Mouse (Mus musculus): ENCODE measurements around the gene Uckl1. TPM values are rescaled to one million over a fixed set of nuclear protein-coding genes. Genes with fewer than 3 reads are reported as not detected.
A peak's percentile ranks its signal among the peaks of the same experiment; 100 is the strongest.

Gene Uckl1
- polyA plus RNA-seq (2014; fragmentation: Nextera tagmentation; extraction: Ambion mirVana), result 51.0 and 51.5 TPM in 2 replicates

DNA sequence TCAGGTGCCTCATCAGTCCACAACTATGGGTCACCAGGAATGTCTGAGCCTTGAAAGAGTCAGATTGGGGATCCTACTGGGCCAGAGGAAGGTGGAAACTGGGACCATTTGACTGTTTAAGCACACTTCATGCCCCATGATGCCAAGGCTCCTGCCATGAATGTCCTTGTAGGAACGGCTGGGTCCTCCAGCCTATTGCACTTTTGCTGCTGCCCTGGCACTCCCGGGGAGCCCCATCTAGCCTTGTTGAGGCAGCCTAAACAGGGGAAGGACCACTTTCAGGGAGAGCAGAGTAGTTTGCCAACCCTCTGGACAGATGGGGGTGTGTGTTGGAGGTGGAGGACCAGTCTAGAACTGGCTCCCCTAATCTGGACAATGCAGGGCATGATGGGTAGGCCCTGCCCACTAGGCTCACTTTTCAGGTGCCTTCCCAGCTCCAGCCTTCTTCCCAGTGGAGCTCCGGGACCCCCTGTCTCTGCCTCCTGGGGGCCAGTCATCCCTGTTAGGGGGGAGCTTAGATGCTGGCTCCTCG is at the start of gene Uckl1:
Gene Uckl1 (minus strand): TSS at position 482 of the 532 bp plus-strand sequence.
- 99% methylated on average over 4 of the region's 4 CpGs for WGBS
- H3K9ac ChIP-seq (ENCODE audit: low read length), result no peak within 1 kb of the TSS
- no peak within 1 kb of the TSS for H3K27ac ChIP-seq (ENCODE audit: low read depth, low read length)
- ATAC-seq (replicated peaks; ENCODE audit: low FRiP score) (no peak), DNase-seq (ENCODE audit: low spot score) (peak; percentile 49)
- H3K4me3 ChIP-seq (ENCODE audit: low read depth, low read length), result no peak within 1 kb of the TSS
- H3K36me3 ChIP-seq (ENCODE audit: control insufficient read depth, insufficient read depth, low read length), result peaks cover 12% of the 10 kb centered on the region; the same call in 1 of the 2 replicates
- no peak within 1 kb of the TSS for H3K4me2 ChIP-seq (ENCODE audit: low read depth, low read length, severe bottlenecking)
- peaks cover 4% of the 10 kb centered on the region; the same call in 1 of the 2 replicates for H3K4me1 ChIP-seq (replicated peaks; ENCODE audit: control insufficient read depth, insufficient read depth, low read length)
- H3K27me3 ChIP-seq (ENCODE audit: control insufficient read depth, insufficient read depth, low read length), result no peaks in the 10 kb centered on the region
- H3K9me3 ChIP-seq (ENCODE audit: control insufficient read depth, low read length), result no peaks in the 10 kb centered on the region

DNA sequence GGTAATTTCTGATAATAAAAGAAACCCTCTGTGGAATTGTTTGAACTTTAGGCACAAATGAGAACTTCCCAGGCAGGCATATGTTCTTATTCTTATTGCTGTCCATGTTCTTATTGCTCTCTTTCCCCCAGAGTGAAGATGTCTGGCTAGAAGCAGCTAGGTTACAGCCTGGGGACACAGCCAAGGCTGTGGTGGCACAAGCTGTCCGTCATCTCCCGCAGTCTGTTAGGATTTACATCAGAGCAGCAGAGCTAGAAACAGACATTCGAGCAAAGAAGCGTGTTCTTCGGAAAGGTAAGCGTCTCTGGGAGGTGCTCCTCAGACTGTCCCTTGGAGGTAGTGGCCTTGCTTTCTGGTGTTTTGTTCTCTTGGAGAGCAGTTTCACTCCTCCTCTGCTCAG is 47.9 kb upstream of the Uckl1 start:
- DNase-seq (ENCODE audit: low spot score), result no peak
- 94% methylated on average over 6 of the region's 6 CpGs for WGBS
- H3K4me3 ChIP-seq (ENCODE audit: low read depth, low read length), result no peak overlapping the region

DNA sequence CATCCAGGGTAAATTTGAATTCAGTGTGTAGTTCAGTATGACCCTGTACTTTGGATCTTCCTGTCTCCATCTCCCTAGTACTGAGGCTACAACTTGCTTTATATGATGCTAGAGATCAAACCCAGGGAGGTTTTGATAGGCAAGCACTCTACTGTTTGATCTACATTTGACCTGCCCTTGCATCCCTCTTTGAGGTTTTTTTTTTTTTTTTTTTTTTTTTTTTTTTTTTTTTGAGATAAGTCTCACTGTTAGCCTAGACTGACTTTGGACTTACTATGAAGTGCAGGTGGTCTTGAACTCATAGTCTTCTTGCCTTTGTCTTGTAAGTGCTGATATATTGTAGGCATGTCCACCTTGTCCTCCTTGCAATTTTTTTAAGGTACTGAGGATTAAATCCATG is 43.8 kb upstream of the Uckl1 start:
- peaks cover 3% of the 10 kb centered on the region; the same call in 1 of the 2 replicates for H3K36me3 ChIP-seq (ENCODE audit: control insufficient read depth, insufficient read depth, low read length)

More for the DNA sequence above, 47.9 kb upstream of the Uckl1 start:
- no peak for ATAC-seq (replicated peaks; ENCODE audit: low FRiP score)
- no peak overlapping the region for H3K9ac ChIP-seq (ENCODE audit: low read length)
- no peaks in the 10 kb centered on the region for H3K4me1 ChIP-seq (replicated peaks; ENCODE audit: control insufficient read depth, insufficient read depth, low read length)
- H3K27me3 ChIP-seq (ENCODE audit: control insufficient read depth, insufficient read depth, low read length), result no peaks in the 10 kb centered on the region
- peaks cover 8% of the 10 kb centered on the region; the same call in 1 of the 2 replicates for H3K36me3 ChIP-seq (ENCODE audit: control insufficient read depth, insufficient read depth, low read length)
- H3K4me2 ChIP-seq (ENCODE audit: low read depth, low read length, severe bottlenecking), result no peak overlapping the region
- H3K27ac ChIP-seq (ENCODE audit: low read depth, low read length), result no peak overlapping the region
- H3K9me3 ChIP-seq (ENCODE audit: control insufficient read depth, low read length), result no peaks in the 10 kb centered on the region

DNA sequence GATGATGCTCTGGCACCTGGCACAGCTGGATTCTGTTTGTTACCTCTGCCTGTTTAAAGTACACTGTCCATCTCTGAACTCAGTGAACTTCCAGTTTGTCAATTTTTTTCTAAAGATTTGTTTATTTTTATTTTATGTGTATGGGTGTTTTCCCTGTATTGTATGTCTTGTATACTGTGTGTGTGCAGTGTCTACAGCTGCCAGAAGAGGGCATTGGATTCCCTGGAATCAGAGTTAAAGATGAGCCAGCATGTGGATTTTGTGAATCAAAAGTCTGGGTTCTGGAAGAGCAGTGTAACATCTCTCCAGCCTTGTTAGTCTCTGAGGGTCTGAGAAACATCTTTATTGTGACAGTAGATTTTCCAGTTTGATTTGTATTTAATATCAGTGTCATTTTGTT is 38.7 kb upstream of the Uckl1 start:
- ATAC-seq (replicated peaks; ENCODE audit: low FRiP score) (no peak), DNase-seq (ENCODE audit: low spot score) (no peak)
- Histone ChIP-seq H3K4me3 (ENCODE audit: low read depth, low read length) (no peak overlapping the region), H3K4me2 (ENCODE audit: low read depth, low read length, severe bottlenecking) (no peak overlapping the region), H3K36me3 (ENCODE audit: control insufficient read depth, insufficient read depth, low read length) (peaks cover 7% of the 10 kb centered on the region; the same call in 1 of the 2 replicates), H3K9ac (ENCODE audit: low read length) (no peak overlapping the region), H3K27me3 (ENCODE audit: control insufficient read depth, insufficient read depth, low read length) (no peaks in the 10 kb centered on the region), H3K27ac (ENCODE audit: low read depth, low read length) (no peak overlapping the region), H3K9me3 (ENCODE audit: control insufficient read depth, low read length) (no peaks in the 10 kb centered on the region), H3K4me1 (replicated peaks; ENCODE audit: control insufficient read depth, insufficient read depth, low read length) (no peaks in the 10 kb centered on the region)

More for the DNA sequence above, 43.8 kb upstream of the Uckl1 start:
- no peak overlapping the region for H3K4me2 ChIP-seq (ENCODE audit: low read depth, low read length, severe bottlenecking)
- ATAC-seq (replicated peaks; ENCODE audit: low FRiP score), result no peak
- no peak overlapping the region for H3K4me3 ChIP-seq (ENCODE audit: low read depth, low read length)
- DNase-seq (ENCODE audit: low spot score), result no peak
- H3K27me3 ChIP-seq (ENCODE audit: control insufficient read depth, insufficient read depth, low read length), result no peaks in the 10 kb centered on the region
- no peaks in the 10 kb centered on the region for H3K4me1 ChIP-seq (replicated peaks; ENCODE audit: control insufficient read depth, insufficient read depth, low read length)
- no peak overlapping the region for H3K27ac ChIP-seq (ENCODE audit: low read depth, low read length)
- no peaks in the 10 kb centered on the region for H3K9me3 ChIP-seq (ENCODE audit: control insufficient read depth, low read length)
- H3K9ac ChIP-seq (ENCODE audit: low read length), result no peak overlapping the region

DNA sequence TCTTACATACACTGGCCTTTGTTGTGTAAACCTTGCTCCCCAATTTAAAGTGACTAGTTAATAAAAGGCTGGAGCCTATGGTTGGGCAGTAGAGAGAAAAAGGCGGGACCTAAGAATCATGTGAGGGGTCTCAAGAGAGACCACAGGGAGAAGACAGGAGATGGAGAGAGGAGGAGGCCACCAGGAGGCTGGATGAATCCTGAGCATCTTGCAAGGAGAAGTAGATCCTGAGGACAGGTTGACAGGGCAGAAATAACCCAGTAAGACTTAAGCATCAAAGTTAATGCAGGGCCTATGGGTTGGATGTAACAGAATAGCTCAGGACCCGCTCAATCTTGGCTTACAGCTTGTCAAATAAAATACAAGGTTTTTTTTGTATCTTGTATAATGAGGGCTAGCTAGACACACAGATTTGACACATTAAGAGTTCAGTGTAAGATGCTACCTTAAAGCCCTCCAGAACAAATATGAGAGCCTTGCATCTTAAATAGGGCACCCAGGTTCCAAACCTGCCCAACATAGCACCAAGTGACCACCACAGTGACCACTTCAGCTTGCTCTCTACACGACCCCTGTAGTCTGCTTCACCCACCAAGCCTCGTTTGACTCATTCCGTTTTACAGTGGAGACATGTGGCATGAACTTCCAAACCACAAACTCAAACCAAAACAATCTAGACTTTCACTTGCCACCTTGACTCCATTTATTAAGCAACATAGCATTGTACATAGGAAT is 34.2 kb upstream of the Uckl1 start:
- H3K36me3 ChIP-seq (ENCODE audit: control insufficient read depth, insufficient read depth, low read length), result peaks cover 7% of the 10 kb centered on the region; the same call in 1 of the 2 replicates
- ATAC-seq (replicated peaks; ENCODE audit: low FRiP score) (no peak), DNase-seq (ENCODE audit: low spot score) (no peak)
- no peak overlapping the region for H3K4me3 ChIP-seq (ENCODE audit: low read depth, low read length)
- WGBS, result 90% methylated on average over 5 of the region's 5 CpGs
- no peak overlapping the region for H3K9ac ChIP-seq (ENCODE audit: low read length)
- H3K27me3 ChIP-seq (ENCODE audit: control insufficient read depth, insufficient read depth, low read length), result no peaks in the 10 kb centered on the region
- H3K4me2 ChIP-seq (ENCODE audit: low read depth, low read length, severe bottlenecking), result no peak overlapping the region
- H3K27ac ChIP-seq (ENCODE audit: low read depth, low read length), result no peak overlapping the region
- no peaks in the 10 kb centered on the region for H3K9me3 ChIP-seq (ENCODE audit: control insufficient read depth, low read length)
- H3K4me1 ChIP-seq (replicated peaks; ENCODE audit: control insufficient read depth, insufficient read depth, low read length), result no peaks in the 10 kb centered on the region

DNA sequence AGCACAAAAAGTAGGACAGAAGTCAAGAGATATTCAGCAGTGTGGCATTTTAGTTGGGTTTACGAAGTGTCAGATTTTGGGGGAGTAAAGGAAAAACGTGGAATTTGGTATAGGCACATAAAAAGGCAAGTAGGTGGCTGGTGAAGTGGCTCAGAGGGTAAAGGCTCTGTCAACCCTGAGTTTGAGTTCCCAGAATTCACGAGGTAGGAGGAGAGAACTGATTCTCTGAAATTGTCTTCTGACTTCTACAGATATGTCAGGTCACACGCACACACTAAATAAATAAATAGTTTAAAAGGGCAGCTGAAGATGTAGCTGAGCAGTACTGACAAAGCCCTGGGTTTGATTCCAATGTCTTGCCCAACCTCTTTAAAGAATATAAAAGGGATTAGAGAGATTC is 17.7 kb upstream of the Uckl1 start:
- Histone ChIP-seq H3K27me3 (ENCODE audit: control insufficient read depth, insufficient read depth, low read length) (no peaks in the 10 kb centered on the region), H3K27ac (ENCODE audit: low read depth, low read length) (no peak overlapping the region), H3K4me3 (ENCODE audit: low read depth, low read length) (no peak overlapping the region), H3K4me1 (replicated peaks; ENCODE audit: control insufficient read depth, insufficient read depth, low read length) (peaks cover 10% of the 10 kb centered on the region; the same call in 1 of the 2 replicates), H3K9ac (ENCODE audit: low read length) (no peak overlapping the region), H3K4me2 (ENCODE audit: low read depth, low read length, severe bottlenecking) (no peak overlapping the region), H3K36me3 (ENCODE audit: control insufficient read depth, insufficient read depth, low read length) (no peaks in the 10 kb centered on the region), H3K9me3 (ENCODE audit: control insufficient read depth, low read length) (no peaks in the 10 kb centered on the region)
- no peak for DNase-seq (ENCODE audit: low spot score)
- no peak for ATAC-seq (replicated peaks; ENCODE audit: low FRiP score)
- 84% methylated on average over 4 of the region's 4 CpGs for WGBS

DNA sequence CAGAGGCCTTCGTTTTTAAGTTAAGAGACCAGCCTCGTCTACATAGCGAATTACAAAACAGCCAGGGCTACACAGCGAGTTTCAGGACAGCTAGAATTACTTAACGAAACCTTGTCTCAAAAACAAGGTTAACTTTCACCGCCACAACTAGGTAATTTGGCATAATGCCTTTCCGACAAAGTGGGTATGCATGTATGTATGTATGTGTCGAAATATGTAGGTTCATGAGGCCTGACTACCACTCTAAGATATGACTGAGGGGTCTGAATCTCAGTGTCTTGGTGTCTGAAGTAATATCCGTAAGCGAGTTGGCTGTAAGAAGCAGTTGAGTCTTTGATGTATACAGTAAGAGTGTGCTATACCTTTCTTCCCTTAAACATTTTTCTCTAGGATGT is 17.1 kb upstream of the Uckl1 start:
- ATAC-seq (replicated peaks; ENCODE audit: low FRiP score) (no peak), DNase-seq (ENCODE audit: low spot score) (no peak)
- Histone ChIP-seq H3K27me3 (ENCODE audit: control insufficient read depth, insufficient read depth, low read length) (no peaks in the 10 kb centered on the region), H3K4me2 (ENCODE audit: low read depth, low read length, severe bottlenecking) (peak overlapping the region; percentile 92), H3K36me3 (ENCODE audit: control insufficient read depth, insufficient read depth, low read length) (no peaks in the 10 kb centered on the region), H3K27ac (ENCODE audit: low read depth, low read length) (no peak overlapping the region), H3K4me3 (ENCODE audit: low read depth, low read length) (peak overlapping the region; percentile 64), H3K9me3 (ENCODE audit: control insufficient read depth, low read length) (no peaks in the 10 kb centered on the region), H3K4me1 (replicated peaks; ENCODE audit: control insufficient read depth, insufficient read depth, low read length) (peaks cover 10% of the 10 kb centered on the region; the same call in 1 of the 2 replicates), H3K9ac (ENCODE audit: low read length) (peak overlapping the region; percentile 71)
- 29% methylated on average over 10 of the region's 10 CpGs for WGBS

DNA sequence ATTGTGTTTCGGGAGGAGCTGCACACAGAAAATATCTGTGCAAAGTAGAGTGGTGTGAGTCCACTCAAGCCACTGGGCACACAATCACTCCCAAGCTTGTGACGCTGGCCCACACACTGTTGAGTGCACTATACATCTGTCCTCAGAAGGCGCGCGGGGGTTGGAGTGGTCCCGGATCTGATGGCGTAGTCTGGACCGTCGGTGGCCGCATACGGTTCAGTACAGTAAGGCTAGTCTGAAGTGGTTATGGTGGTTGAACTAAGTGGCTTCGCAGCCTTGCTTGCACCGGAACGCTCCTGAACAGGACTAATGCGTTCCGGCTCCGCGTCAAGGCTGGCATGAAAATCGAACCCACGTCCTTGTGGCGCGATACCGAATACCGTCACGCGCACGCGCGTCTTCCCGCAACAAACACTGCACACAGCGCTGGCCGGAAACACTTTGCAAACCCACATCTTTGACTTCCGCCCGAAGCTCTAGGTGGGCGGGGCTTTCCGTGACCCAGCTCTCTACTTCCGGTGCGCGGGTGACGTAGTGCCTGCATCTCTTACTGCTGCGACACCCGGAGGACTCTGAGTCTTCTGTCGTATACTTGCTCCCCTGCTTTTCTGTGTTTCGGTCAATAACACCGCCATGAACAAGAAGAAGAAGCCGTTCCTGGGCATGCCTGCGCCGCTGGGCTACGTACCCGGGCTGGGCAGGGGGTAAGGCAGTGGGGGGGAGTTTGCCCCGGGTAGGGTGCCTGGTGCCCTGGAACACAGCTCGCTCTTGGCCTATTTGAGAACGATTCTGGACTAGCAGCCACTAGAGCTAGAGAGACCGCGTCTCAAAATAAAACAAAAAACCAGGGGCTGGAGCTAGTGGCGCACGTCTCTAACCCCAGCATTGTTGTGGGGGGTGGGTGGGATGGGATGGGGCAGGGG is 16.4 kb upstream of the Uckl1 start:
- WGBS, result 1% methylated on average over 57 of the region's 57 CpGs
- Histone ChIP-seq H3K4me3 (ENCODE audit: low read depth, low read length) (peak overlapping the region; percentile 64), H3K27ac (ENCODE audit: low read depth, low read length) (peak overlapping the region; percentile 53; the same call in 1 of the 2 replicates), H3K9ac (ENCODE audit: low read length) (peak overlapping the region; percentile 72), H3K9me3 (ENCODE audit: control insufficient read depth, low read length) (no peaks in the 10 kb centered on the region), H3K4me2 (ENCODE audit: low read depth, low read length, severe bottlenecking) (peak overlapping the region; percentile 92), H3K36me3 (ENCODE audit: control insufficient read depth, insufficient read depth, low read length) (no peaks in the 10 kb centered on the region; the same call in 1 of the 2 replicates), H3K4me1 (replicated peaks; ENCODE audit: control insufficient read depth, insufficient read depth, low read length) (peaks cover 10% of the 10 kb centered on the region; the same call in 1 of the 2 replicates), H3K27me3 (ENCODE audit: control insufficient read depth, insufficient read depth, low read length) (no peaks in the 10 kb centered on the region)
- peak; percentile 94 for ATAC-seq (replicated peaks; ENCODE audit: low FRiP score)
- DNase-seq (ENCODE audit: low spot score), result peak; percentile 98

All from forebrain, embryonic 11.5 days (tissue).